Mouse (Mus musculus): ENCODE measurements around the gene Pde4b. TPM values are rescaled to one million over a fixed set of nuclear protein-coding genes. Genes with fewer than 3 reads are reported as not detected.

The Pde4b gene
- polyA plus RNA-seq, 1 experiment from 2014 or later = 3.1 TPM

GRCm38 (mm10) chr4:102443533-102443932, 356.2 kb downstream of the Pde4b start:
- ATAC-seq (ENCODE audit: low read depth) = no peak
- Histone ChIP-seq H3K9me3 (replicated peaks; ENCODE audit: control insufficient read depth, low read length) (no peaks in the 10 kb centered on the region), H3K36me3 (ENCODE audit: control insufficient read depth, insufficient read depth) (no peaks in the 10 kb centered on the region), H3K27me3 (ENCODE audit: control insufficient read depth, insufficient read depth, low read depth, low read length) (no peaks in the 10 kb centered on the region), H3K4me2 (ENCODE audit: low read depth, low read length) (no peak overlapping the region), H3K4me1 (ENCODE audit: control insufficient read depth, low read depth, low read length) (no peaks in the 10 kb centered on the region), H3K9ac (ENCODE audit: low read depth, low read length) (no peak overlapping the region), H3K27ac (ENCODE audit: low read length) (no peak overlapping the region), H3K4me3 (ENCODE audit: low read depth, low read length) (no peak overlapping the region)
- 45% methylated on average over 5 of the region's 5 CpGs for WGBS (ENCODE audit: insufficient replicate concordance)

GRCm38 (mm10) chr4:102444501-102444900, 357.2 kb downstream of the Pde4b start:
- no peak for ATAC-seq (ENCODE audit: low read depth)
- Histone ChIP-seq H3K4me3 (ENCODE audit: low read depth, low read length) (no peak overlapping the region), H3K4me2 (ENCODE audit: low read depth, low read length) (no peak overlapping the region), H3K36me3 (ENCODE audit: control insufficient read depth, insufficient read depth) (no peaks in the 10 kb centered on the region), H3K27ac (ENCODE audit: low read length) (no peak overlapping the region), H3K27me3 (ENCODE audit: control insufficient read depth, insufficient read depth, low read depth, low read length) (no peaks in the 10 kb centered on the region), H3K9ac (ENCODE audit: low read depth, low read length) (no peak overlapping the region), H3K4me1 (ENCODE audit: control insufficient read depth, low read depth, low read length) (no peaks in the 10 kb centered on the region), H3K9me3 (replicated peaks; ENCODE audit: control insufficient read depth, low read length) (no peaks in the 10 kb centered on the region)
- 69% methylated on average over 3 of the region's 3 CpGs for WGBS (ENCODE audit: insufficient replicate concordance)

- Histone ChIP-seq H3K4me2 (ENCODE audit: low read depth, low read length) (no peak overlapping the region), H3K36me3 (ENCODE audit: control insufficient read depth, insufficient read depth) (no peaks in the 10 kb centered on the region), H3K27me3 (ENCODE audit: control insufficient read depth, insufficient read depth, low read depth, low read length) (no peaks in the 10 kb centered on the region), H3K4me1 (ENCODE audit: control insufficient read depth, low read depth, low read length) (no peaks in the 10 kb centered on the region), H3K27ac (ENCODE audit: low read length) (no peak overlapping the region), H3K9ac (ENCODE audit: low read depth, low read length) (no peak overlapping the region), H3K9me3 (replicated peaks; ENCODE audit: control insufficient read depth, low read length) (no peaks in the 10 kb centered on the region), H3K4me3 (ENCODE audit: low read depth, low read length) (no peak overlapping the region)
- 65% methylated on average over 8 of the region's 8 CpGs for WGBS (ENCODE audit: insufficient replicate concordance)
- no peak for ATAC-seq (ENCODE audit: low read depth)
These were observed 359.0 kb downstream of the Pde4b start for GRCm38 (mm10) chr4:102446160-102446945.

- H3K27ac ChIP-seq (ENCODE audit: low read length) = no peak overlapping the region
- WGBS (ENCODE audit: insufficient replicate concordance) = 56% methylated on average over 3 of the region's 3 CpGs
- no peak overlapping the region for H3K4me2 ChIP-seq (ENCODE audit: low read depth, low read length)
- H3K4me1 ChIP-seq (ENCODE audit: control insufficient read depth, low read depth, low read length) = no peaks in the 10 kb centered on the region
- H3K36me3 ChIP-seq (ENCODE audit: control insufficient read depth, insufficient read depth) = no peaks in the 10 kb centered on the region
- no peaks in the 10 kb centered on the region for H3K27me3 ChIP-seq (ENCODE audit: control insufficient read depth, insufficient read depth, low read depth, low read length)
- H3K9me3 ChIP-seq (replicated peaks; ENCODE audit: control insufficient read depth, low read length) = no peaks in the 10 kb centered on the region
- H3K4me3 ChIP-seq (ENCODE audit: low read depth, low read length) = no peak overlapping the region
- H3K9ac ChIP-seq (ENCODE audit: low read depth, low read length) = no peak overlapping the region
- no peak for ATAC-seq (ENCODE audit: low read depth)
These were observed 369.1 kb downstream of the Pde4b start for GRCm38 (mm10) chr4:102456426-102456825.

- WGBS (ENCODE audit: insufficient replicate concordance) = 31% methylated on average over 5 of the region's 5 CpGs
- Histone ChIP-seq H3K9ac (ENCODE audit: low read depth, low read length) (no peak overlapping the region), H3K4me2 (ENCODE audit: low read depth, low read length) (no peak overlapping the region), H3K27ac (ENCODE audit: low read length) (no peak overlapping the region), H3K4me3 (ENCODE audit: low read depth, low read length) (no peak overlapping the region), H3K36me3 (ENCODE audit: control insufficient read depth, insufficient read depth) (no peaks in the 10 kb centered on the region), H3K27me3 (ENCODE audit: control insufficient read depth, insufficient read depth, low read depth, low read length) (no peaks in the 10 kb centered on the region), H3K4me1 (ENCODE audit: control insufficient read depth, low read depth, low read length) (no peaks in the 10 kb centered on the region), H3K9me3 (replicated peaks; ENCODE audit: control insufficient read depth, low read length) (no peaks in the 10 kb centered on the region)
- ATAC-seq (ENCODE audit: low read depth) = no peak
These were observed 372.1 kb downstream of the Pde4b start for GRCm38 (mm10) chr4:102459216-102459999.

- no peak for ATAC-seq (ENCODE audit: low read depth)
- 54% methylated on average over 3 of the region's 3 CpGs for WGBS (ENCODE audit: insufficient replicate concordance)
These were observed 390.8 kb downstream of the Pde4b start for GRCm38 (mm10) chr4:102478104-102478503.

GRCm38 (mm10) chr4:102478860-102479259, 391.5 kb downstream of the Pde4b start:
- 61% methylated on average over 7 of the region's 7 CpGs for WGBS (ENCODE audit: insufficient replicate concordance)
- H3K4me2 ChIP-seq (ENCODE audit: low read depth, low read length) = no peak overlapping the region

More at GRCm38 (mm10) chr4:102478104-102478503, 390.8 kb downstream of the Pde4b start:
- H3K4me1 ChIP-seq (ENCODE audit: control insufficient read depth, low read depth, low read length) = no peaks in the 10 kb centered on the region
- no peak overlapping the region for H3K4me2 ChIP-seq (ENCODE audit: low read depth, low read length)
- H3K36me3 ChIP-seq (ENCODE audit: control insufficient read depth, insufficient read depth) = no peaks in the 10 kb centered on the region
- H3K9ac ChIP-seq (ENCODE audit: low read depth, low read length) = no peak overlapping the region
- no peak overlapping the region for H3K4me3 ChIP-seq (ENCODE audit: low read depth, low read length)
- no peak overlapping the region for H3K27ac ChIP-seq (ENCODE audit: low read length)
- H3K27me3 ChIP-seq (ENCODE audit: control insufficient read depth, insufficient read depth, low read depth, low read length) = no peaks in the 10 kb centered on the region
- no peaks in the 10 kb centered on the region for H3K9me3 ChIP-seq (replicated peaks; ENCODE audit: control insufficient read depth, low read length)

GRCm38 (mm10) chr4:102480830-102481484, 393.6 kb downstream of the Pde4b start:
- Histone ChIP-seq H3K4me3 (ENCODE audit: low read depth, low read length) (no peak overlapping the region), H3K27ac (ENCODE audit: low read length) (no peak overlapping the region), H3K4me2 (ENCODE audit: low read depth, low read length) (no peak overlapping the region), H3K36me3 (ENCODE audit: control insufficient read depth, insufficient read depth) (no peaks in the 10 kb centered on the region), H3K9ac (ENCODE audit: low read depth, low read length) (no peak overlapping the region), H3K9me3 (replicated peaks; ENCODE audit: control insufficient read depth, low read length) (no peaks in the 10 kb centered on the region), H3K27me3 (ENCODE audit: control insufficient read depth, insufficient read depth, low read depth, low read length) (no peaks in the 10 kb centered on the region), H3K4me1 (ENCODE audit: control insufficient read depth, low read depth, low read length) (no peaks in the 10 kb centered on the region)
- ATAC-seq (ENCODE audit: low read depth) = no peak
- 60% methylated on average over 6 of the region's 6 CpGs for WGBS (ENCODE audit: insufficient replicate concordance)

More at GRCm38 (mm10) chr4:102478860-102479259, 391.5 kb downstream of the Pde4b start:
- Histone ChIP-seq H3K4me3 (ENCODE audit: low read depth, low read length) (no peak overlapping the region), H3K27me3 (ENCODE audit: control insufficient read depth, insufficient read depth, low read depth, low read length) (no peaks in the 10 kb centered on the region), H3K27ac (ENCODE audit: low read length) (no peak overlapping the region), H3K36me3 (ENCODE audit: control insufficient read depth, insufficient read depth) (no peaks in the 10 kb centered on the region), H3K4me1 (ENCODE audit: control insufficient read depth, low read depth, low read length) (no peaks in the 10 kb centered on the region), H3K9me3 (replicated peaks; ENCODE audit: control insufficient read depth, low read length) (no peaks in the 10 kb centered on the region), H3K9ac (ENCODE audit: low read depth, low read length) (no peak overlapping the region)
- no peak for ATAC-seq (ENCODE audit: low read depth)
